Mouse (Mus musculus): ENCODE measurements around the gene Rnasel.

- TF ChIP-seq CTCF (IDR thresholded peaks at IDR 0.05; ENCODE audit: borderline replicate concordance, control insufficient read depth, extremely low read depth, insufficient read depth, low read length, poor library complexity) = no peak
- no peak for TF ChIP-seq POLR2A (IDR thresholded peaks at IDR 0.05; ENCODE audit: control insufficient read depth, extremely low read depth, insufficient read depth, low read length, poor library complexity)
Measured at GRCm38 (mm10) chr1:153704174-153704573, 45.1 kb upstream of the Rnasel start.
